Mouse (Mus musculus) heart, adult 18-20 months (tissue): ENCODE measurements at regions not wholly inside any gene's neighbourhood (a gene's known extent, or its start where the extent isn't known, plus 50 kb on each side); places are given as distances from the start of the nearest gene placed in this dataset.

ENCODE experiments used
- DNase-seq, 2 experiments: peaks; one replicate each; pipeline ENCODE4 v3.0.0; 2021 to 2022; ENCODE audit warnings: mixed read lengths in 1 of 2

DNA sequence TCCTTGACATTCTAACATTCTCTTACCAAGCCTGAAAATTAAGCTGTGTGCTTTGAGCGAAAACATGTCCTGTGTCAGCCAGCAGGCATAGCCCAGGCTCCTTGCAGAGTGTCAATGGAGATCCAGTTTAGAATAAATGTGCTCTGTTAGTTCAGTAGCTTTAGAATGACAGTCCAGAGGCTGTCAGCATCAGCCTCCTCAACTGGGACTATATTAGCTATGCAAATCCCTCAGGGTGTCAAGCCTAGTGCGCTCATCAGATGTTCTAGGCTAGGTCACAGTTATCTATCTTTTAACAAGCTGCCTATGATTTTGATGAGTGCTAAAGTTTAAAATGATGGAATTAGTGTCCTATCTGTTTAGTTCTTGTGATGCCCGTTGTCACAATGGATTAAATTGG is 281.7 kb upstream of the Btbd3 start:
- no peak for DNase-seq

- no peak for DNase-seq
These were observed 287.2 kb upstream of the Btbd3 start for GRCm38 (mm10) chr2:137969156-137969555.

DNA sequence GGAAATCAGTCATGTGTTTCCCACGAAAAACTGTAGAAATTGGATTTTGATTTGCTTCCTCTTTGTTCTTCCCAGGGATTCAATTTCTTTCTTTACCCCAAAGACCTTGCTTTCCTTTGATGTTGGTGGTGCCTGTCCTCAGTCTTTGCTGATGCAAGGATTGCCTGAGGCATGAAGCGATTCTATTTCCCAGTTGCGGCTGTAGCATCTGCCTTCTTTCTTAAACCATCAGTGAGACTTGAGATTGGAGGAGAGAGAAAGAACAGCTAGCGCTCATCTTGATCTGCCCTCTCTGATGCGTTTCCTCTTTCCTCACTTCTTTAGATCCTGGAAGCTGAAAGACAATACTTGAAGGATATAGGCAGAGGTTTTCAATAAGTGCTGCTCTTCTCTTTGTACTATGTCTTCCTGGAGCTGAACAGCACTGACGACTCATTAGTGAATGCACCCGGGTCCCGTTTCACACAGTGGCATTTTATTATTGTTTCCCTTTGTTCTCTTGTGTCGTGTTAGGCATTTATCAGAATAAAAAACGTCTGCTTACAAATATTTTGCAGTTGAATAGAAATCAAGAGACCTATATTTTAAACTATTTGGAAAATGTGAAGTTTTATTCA is 289.8 kb upstream of the Btbd3 start:
- DNase-seq: no peak

DNA sequence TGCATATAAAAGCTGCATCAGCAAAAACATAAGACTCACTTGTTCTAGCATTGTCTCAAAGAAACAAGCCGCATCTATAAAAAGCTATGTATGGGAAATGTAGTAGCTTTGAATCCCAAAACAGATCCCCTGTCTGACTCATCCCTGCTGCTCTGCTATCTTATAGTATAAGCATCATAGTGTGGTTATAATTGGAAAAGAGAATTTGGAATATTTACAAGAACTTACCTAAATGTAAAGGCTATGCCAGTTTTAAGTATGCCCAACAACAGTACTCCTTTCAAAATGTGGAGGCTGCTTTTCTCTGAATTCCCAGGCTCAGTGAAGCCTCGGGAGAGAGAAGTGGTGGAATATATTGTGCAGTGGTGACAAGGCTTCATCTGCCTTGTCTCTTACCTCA is 301.5 kb upstream of the Btbd3 start:
- no peak for DNase-seq

DNA sequence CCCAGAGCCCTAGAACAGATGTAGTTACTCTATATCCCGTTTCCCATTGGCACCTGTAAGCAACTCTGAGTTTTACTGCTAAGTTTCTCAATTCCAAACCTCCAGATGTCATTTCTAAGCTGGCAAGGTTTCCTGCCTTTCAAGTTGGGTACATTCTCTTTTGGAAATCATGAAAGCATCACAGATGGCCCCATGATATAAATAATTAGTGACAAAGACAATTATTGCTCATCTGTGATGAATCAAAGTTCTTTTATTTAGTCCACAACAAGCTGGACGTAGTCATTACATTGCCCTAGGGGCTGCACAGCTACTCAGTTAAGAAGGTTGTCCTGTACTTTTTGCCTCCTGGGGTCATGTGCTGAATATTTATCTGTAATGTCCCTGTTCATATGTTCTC is 303.2 kb upstream of the Btbd3 start:
- no peak for DNase-seq

GRCm38 (mm10) chr2:137951942-137952341 is 304.4 kb upstream of the Btbd3 start:
- no peak for DNase-seq

DNA sequence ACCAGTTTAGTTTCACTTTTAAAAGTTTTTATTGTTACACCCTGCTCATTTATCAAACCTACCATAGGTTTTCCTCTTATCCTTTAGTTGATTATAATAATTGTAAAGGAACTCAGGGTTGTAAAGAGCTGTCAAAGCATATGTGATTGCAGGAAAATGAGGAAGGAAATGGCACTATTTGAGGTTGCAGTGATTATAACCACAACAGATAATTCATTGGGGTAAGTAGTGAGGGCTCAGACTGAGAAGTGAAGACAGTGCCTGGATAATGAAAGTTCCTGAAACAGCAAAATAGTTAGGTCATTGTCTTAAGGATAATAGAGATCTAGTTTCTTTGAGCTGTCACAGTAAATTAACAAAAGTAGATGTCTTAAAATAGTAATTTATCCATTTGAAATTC is 305.4 kb upstream of the Btbd3 start:
- DNase-seq: no peak

- DNase-seq: peak; percentile 62 to 89
These were observed 313.6 kb upstream of the Btbd3 start for GRCm38 (mm10) chr2:137942753-137943152.

- no peak for DNase-seq
These were observed 316.8 kb upstream of the Btbd3 start for GRCm38 (mm10) chr2:137939591-137939990.

DNA sequence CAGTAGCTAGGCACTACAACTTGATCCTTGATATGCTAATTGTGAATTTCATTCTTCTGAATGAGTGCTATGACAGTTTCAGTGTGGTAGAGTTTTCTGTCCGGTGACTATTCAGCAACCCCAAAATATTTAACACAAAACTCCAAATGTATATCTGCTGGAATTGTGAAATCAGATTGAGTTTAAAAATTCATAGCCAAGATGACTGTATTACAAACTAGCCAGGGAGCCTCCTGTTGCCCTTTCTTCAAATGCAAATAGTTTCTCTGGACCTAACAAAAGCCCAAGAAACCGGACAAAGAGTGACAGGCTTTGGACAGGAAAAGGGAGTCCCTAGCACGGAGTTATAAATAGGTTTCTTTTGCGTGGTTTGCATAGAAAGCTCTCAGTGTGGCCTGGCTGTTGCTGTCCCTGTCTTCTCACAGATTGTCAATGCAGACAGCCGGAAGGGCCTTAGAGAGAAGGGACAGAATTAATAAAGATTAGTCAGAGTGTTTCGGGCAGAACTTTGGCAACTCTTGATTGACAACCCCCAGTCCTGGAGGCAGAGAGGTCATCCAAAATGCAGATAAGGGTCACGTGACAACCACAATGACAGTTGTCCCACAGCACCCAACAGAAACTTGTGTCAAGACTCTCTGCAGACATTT is 317.4 kb upstream of the Btbd3 start:
- peak; percentile 8 to 9 for DNase-seq

DNA sequence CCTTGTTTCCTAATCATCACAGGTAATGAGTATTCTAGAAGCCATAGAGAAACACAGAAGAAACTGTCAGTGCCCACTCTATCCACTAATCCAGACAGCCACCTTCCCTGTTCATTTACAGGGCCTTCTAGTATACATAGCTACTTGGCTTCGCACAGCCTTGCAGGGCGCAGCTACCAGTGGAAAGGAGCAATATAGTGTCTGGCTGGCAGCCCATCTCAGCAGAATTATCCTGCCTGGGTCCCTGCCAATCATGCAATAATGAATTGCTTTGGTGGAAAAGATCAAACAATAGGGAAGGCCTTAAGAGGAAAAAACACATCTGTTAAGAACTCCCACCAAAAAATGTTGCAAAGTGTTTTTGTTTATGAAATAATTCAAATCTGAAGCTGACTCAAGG is 319.8 kb upstream of the Btbd3 start:
- no peak for DNase-seq

- no peak for DNase-seq
These were observed 323.4 kb upstream of the Btbd3 start for GRCm38 (mm10) chr2:137932931-137933330.

DNA sequence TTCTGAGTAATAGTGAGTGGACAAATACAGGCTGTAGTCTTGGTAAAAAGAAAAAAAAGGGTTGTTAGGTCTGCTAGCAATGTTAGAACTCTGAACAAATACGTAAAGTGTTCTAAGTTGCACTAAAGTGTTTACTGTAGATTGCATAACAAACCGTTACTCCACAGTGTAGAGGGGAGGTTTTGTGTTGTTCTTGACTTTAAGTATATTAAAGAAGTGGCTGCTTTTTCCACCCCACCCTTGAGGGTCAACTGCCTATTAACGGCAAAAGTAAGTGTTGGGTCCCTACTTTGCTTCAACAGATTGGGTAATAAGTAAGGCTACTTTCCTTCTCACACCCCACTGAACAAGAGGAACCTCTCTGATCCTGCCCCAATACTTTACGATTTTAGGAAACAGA is 323.9 kb upstream of the Btbd3 start:
- no peak for DNase-seq

- no peak for DNase-seq
These were observed 330.9 kb upstream of the Btbd3 start for GRCm38 (mm10) chr2:137925488-137925887.

DNA sequence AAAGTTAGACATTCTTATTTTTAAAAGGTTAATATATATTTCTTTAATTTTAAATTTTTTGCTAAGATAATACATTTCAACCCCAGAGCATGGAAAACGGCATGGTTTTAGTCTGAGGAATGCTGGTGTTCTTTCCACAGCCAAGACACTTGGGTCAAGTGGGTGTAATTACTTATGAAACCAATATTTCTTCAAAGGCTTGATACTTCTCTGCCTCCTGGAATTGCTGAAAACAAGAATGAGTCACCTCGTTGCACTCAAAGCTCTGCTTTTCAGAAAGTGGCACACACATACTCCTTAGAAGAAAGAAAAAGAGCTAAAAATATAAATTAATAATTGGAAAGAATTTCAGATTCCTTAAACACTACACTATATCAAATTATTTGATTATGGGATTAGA is 331.8 kb upstream of the Btbd3 start:
- no peak for DNase-seq

DNA sequence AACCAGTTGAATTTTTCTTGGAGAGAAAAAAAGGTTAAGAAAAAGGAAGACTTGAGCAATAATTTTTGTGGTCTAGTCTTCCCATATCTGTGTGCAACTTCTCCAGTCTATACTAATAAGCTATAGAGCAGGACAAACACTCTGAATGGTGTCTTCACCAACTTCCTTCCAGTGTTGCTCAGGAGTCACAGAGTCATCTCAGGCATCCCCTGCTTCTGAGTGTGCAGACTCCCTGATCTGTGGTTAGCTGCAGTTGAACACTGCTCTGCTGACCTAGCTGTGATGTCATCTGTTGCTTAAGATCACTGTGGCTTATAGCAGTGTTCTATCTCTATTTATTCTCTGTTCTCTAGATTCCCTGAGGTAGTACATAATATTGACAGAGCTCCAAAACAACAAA is 357.9 kb upstream of the Btbd3 start:
- DNase-seq: no peak

GRCm38 (mm10) chr2:137880211-137881031 is 375.9 kb upstream of the Btbd3 start:
- DNase-seq: no peak

- no peak for DNase-seq
These were observed 386.7 kb upstream of the Btbd3 start for GRCm38 (mm10) chr2:137869676-137870075.

DNA sequence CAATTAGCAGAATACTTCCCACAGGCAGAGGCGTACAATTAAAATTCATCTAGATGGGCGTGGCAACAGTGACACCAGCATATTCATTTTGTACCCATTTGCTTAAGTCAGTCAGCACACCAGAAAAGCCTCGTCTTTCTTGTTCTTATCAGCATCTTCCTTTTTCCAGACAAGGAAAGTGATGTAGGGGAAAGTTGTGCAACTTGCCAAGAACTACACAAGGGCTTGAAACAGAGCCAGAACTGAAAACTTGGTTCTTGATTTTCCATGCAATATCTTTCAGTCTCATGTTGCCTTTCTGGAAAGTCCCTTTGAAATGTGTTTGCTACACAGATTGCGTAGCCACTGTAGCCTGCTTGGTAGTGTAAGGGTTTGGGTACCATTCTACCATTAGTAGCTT is 401.9 kb upstream of the Btbd3 start:
- peak; percentile 38 to 47 for DNase-seq

GRCm38 (mm10) chr2:137853399-137854259 is 402.7 kb upstream of the Btbd3 start:
- no peak for DNase-seq

DNA sequence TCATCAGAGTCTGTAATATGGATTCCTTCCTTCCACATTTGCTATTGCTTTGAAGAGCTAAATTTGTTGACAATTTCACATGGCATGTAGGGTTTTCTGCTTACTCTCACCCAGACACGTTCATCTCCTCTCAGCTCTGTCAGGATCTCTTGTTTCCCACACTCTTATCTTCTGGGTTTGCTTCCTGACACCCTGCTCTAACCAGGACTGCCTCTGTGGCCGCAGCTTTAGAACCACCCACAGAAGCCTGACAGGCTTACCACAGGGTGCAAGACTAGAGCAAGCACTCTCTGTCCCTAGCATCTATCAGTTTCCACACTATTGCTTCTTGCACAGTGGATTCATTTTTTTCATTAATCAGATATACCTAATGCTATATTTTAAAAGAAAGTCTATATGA is 408.5 kb upstream of the Btbd3 start:
- DNase-seq: no peak

DNA sequence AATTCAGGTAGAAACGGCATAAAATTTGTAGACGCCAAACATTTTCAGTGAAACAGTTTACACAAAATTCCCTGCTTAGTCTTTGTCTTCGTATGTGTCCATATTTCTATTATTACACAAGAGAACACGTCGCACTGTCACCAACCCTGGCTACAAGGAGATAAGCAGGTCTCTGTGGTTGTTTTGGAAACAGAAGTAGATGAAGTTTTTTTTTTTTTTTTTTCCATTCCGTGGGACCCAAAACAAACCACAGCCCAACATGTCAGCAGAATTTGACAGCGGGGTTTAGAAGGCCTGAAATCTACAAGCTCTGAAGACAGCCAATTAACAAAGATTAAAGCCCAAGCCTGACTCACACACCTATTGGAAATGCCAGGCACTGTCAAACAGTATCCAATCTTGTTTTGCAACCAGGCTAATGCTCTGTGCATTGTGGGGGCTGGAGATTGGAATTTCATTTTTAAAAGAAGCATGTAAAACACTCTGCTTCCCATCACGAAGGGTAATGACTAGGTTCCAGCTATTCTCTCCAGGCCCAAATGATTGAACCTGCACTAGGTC is 428.5 kb upstream of the Btbd3 start:
- no peak for DNase-seq
